ENCODE assay signal across 8 mouse cellular contexts in the genomic region with DNA sequence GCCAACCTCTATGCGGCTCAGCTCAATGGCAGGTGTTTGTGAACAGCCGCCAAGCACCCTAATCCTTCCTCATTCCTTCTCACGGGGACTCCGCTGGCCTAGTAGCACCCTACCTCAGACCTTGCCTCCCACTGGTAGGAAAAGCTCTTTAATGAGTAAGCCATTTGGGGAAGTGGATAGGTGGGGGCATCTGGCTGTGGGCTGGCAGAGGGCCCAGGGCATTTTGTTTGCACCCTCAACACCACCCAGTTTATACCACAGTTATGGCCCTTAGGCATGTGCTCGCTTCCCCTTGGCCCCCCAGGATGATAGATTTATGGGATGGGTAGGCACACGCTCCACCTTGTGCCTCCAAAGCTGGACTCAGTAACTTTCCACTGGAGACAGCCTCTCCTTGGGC. TPM values are rescaled to one million over a fixed set of nuclear protein-coding genes. Genes with fewer than 3 reads are reported as not detected.
A peak's percentile ranks its signal among the peaks of the same experiment; 100 is the strongest.
DNase-seq lines count a peak whose midpoint lies in the region; ATAC-seq lines count a peak whose summit lies in the region.
"Had no signal": no experiment of that assay in that cellular context is flagged by ENCODE, and none has a peak within 500 bp of the region (broad histone marks: within the 10 kb centered on the region; RNA-seq: fewer than 3 reads in every experiment).

No protein-coding gene starts in this region.

- no peaks in the 10 kb centered on the region for H3K9me3 ChIP-seq in intestine, embryonic 15.5 days
- no peaks in the 10 kb centered on the region for H3K9me3 ChIP-seq in midbrain, embryonic 14.5 days (ENCODE audit: control insufficient read depth, low read length)
- H3K9me3 ChIP-seq: liver, embryonic 13.5 days had no signal

- H3K27ac ChIP-seq in intestine, embryonic 15.5 days, result peak overlapping the region; percentile 19; the same call in 1 of the 2 replicates
- no peak overlapping the region for H3K27ac ChIP-seq in midbrain, embryonic 14.5 days (replicated peaks; ENCODE audit: low read depth, low read length)
- H3K27ac ChIP-seq: liver, embryonic 13.5 days had no signal

- no peak overlapping the region for H3K4me2 ChIP-seq in intestine, embryonic 15.5 days (replicated peaks)
- H3K4me2 ChIP-seq in midbrain, embryonic 14.5 days (ENCODE audit: low read length), result no peak overlapping the region
- H3K4me2 ChIP-seq: liver, embryonic 13.5 days had no signal

- no peaks in the 10 kb centered on the region for H3K36me3 ChIP-seq in intestine, embryonic 15.5 days
- no peaks in the 10 kb centered on the region for H3K36me3 ChIP-seq in midbrain, embryonic 14.5 days (ENCODE audit: control insufficient read depth, insufficient read depth, low read length)
- H3K36me3 ChIP-seq: liver, embryonic 13.5 days had no signal

- 50% methylated on average over 6 of the region's 6 CpGs for WGBS in intestine, embryonic 15.5 days
- WGBS in large intestine, adult 2 months, result 30% methylated on average over 6 of the region's 6 CpGs
- WGBS in midbrain, embryonic 14.5 days, result 88% methylated on average over 6 of the region's 6 CpGs

- peaks cover 43% of the 10 kb centered on the region for H3K4me1 ChIP-seq in intestine, embryonic 15.5 days (replicated peaks)
- no peaks in the 10 kb centered on the region for H3K4me1 ChIP-seq in midbrain, embryonic 14.5 days (ENCODE audit: control insufficient read depth, insufficient read depth, low read length)

- peak; percentile 75 for ATAC-seq in intestine, embryonic 15.5 days
- ATAC-seq in midbrain, embryonic 14.5 days (ENCODE audit: low FRiP score, low TSS enrichment), result no peak

- no peaks in the 10 kb centered on the region for H3K27me3 ChIP-seq in intestine, embryonic 15.5 days (replicated peaks)
- no peaks in the 10 kb centered on the region for H3K27me3 ChIP-seq in midbrain, embryonic 14.5 days (ENCODE audit: control insufficient read depth, insufficient read depth, low read length)

- H3K4me3 ChIP-seq in intestine, embryonic 15.5 days (replicated peaks), result no peak overlapping the region
- no peak overlapping the region for H3K4me3 ChIP-seq in midbrain, embryonic 14.5 days (replicated peaks; ENCODE audit: low read depth, low read length)
- H3K4me3 ChIP-seq: liver, embryonic 13.5 days had no signal

- no peak overlapping the region for H3K9ac ChIP-seq in intestine, embryonic 15.5 days
- H3K9ac ChIP-seq in midbrain, embryonic 14.5 days (replicated peaks; ENCODE audit: low read length), result no peak overlapping the region
- H3K9ac ChIP-seq: liver, embryonic 13.5 days had no signal

- peak; percentile 22 for DNase-seq in testis, postnatal 14 days (ENCODE audit: low spot score)
- no peak for DNase-seq in testis, postnatal 10 days (ENCODE audit: low spot score)
- peak; percentile 94 for DNase-seq in large intestine, adult 2 months (ENCODE audit: low read depth, low spot score)
- no peak for DNase-seq in T-cell, adult 2 months (ENCODE audit: low spot score)
- no peak for DNase-seq in midbrain, embryonic 14.5 days
- no peak for DNase-seq in cerebellum, adult 9-10 months
- DNase-seq: liver, embryonic 13.5 days had no signal

RNA-seq across cellular contexts. Expression of a gene that starts 7.8 kb away (rescaled TPM):
- 1.8 and 2.2 TPM in 2 replicates for polyA plus RNA-seq in intestine, embryonic 15.5 days (2015; fragmentation: Nextera tagmentation; extraction: Ambion mirVana)
- polyA plus RNA-seq in large intestine, adult 2 months (2012; rRNA removed), result 13.7 and 16.0 TPM in 2 replicates
- 1.6 and 3.6 TPM in 2 replicates for polyA plus RNA-seq in midbrain, embryonic 14.5 days (2014; fragmentation: Nextera tagmentation; extraction: Ambion mirVana)

Comparison
In these comparisons a context has a peak if more than half of its experiments do, and no peak if none do; other contexts are left out.
1. DNase-seq: peak in testis, postnatal 14 days (single experiment) and large intestine, adult 2 months (single experiment); none in testis, postnatal 10 days (single experiment), T-cell, adult 2 months (single experiment), midbrain, embryonic 14.5 days (single experiment) and cerebellum, adult 9-10 months (single experiment).